Mouse (Mus musculus): ENCODE data around the gene Grk4. TPM values are rescaled to one million over a fixed set of nuclear protein-coding genes. Genes with fewer than 3 reads are reported as not detected.
A peak's percentile ranks its signal among the peaks of the same experiment; 100 is the strongest.

Gene Grk4
- polyA plus RNA-seq, 1 experiment = 2.3 TPM

GRCm38 (mm10) chr5:34714816-34715215 lies 54.6 kb downstream of the Grk4 start:
- no peak for TF ChIP-seq POLR2A (IDR thresholded peaks at IDR 0.05; ENCODE audit: borderline replicate concordance, extremely low read depth, insufficient read depth, insufficient read length, poor library complexity, severe bottlenecking)
- no peak for TF ChIP-seq CTCF (IDR thresholded peaks at IDR 0.05; ENCODE audit: borderline replicate concordance, extremely low read depth, insufficient read depth, insufficient read length)
- no peak for DNase-seq (ENCODE audit: low read depth)

GRCm38 (mm10) chr5:34729141-34729540 lies 69.0 kb downstream of the Grk4 start:
- no peak for TF ChIP-seq CTCF (IDR thresholded peaks at IDR 0.05; ENCODE audit: borderline replicate concordance, extremely low read depth, insufficient read depth, insufficient read length)
- TF ChIP-seq POLR2A (IDR thresholded peaks at IDR 0.05; ENCODE audit: borderline replicate concordance, extremely low read depth, insufficient read depth, insufficient read length, poor library complexity, severe bottlenecking) = no peak
- peak; percentile 55 for DNase-seq (ENCODE audit: low read depth)

DNA sequence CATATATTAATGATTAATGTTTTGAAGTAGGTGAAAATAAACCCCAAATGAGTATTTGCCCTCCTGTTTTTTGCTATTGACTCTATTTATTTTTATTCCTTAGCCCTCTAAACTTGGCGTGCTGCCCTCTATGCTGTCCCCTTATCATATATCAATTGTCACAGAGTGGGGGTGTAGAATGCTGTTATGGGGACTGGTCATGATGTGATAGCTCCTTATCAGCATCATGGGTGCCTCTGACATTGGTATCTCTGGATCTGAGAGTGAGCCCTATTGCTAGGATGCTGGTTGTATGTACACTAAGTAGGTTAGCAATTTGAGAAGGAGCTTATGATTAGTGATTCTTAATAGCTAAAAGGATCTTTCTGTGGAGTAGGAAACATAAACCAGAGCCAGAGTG lies 70.1 kb downstream of the Grk4 start:
- TF ChIP-seq CTCF (IDR thresholded peaks at IDR 0.05; ENCODE audit: borderline replicate concordance, extremely low read depth, insufficient read depth, insufficient read length) = no peak
- TF ChIP-seq POLR2A (IDR thresholded peaks at IDR 0.05; ENCODE audit: borderline replicate concordance, extremely low read depth, insufficient read depth, insufficient read length, poor library complexity, severe bottlenecking) = no peak
- no peak for DNase-seq (ENCODE audit: low read depth)

DNA sequence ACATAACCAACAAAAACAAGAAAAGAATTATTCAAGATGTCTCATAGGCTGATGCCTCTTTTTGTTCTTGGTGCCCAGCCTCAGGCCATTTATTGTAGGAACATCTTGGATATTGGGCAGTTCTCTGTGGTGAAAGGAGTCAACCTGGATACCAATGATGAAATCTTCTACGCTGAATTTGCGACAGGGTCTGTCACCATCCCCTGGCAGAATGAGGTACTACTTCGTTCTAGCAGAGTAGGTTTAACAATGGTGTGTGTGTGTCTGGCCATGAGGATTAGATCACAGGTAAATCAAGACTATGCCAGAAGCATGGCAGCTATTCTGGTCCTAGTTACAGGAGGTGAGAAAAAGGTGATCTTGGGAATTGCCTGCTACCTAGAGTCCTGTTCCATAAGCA lies 91.3 kb downstream of the Grk4 start:
- TF ChIP-seq CTCF (IDR thresholded peaks at IDR 0.05; ENCODE audit: borderline replicate concordance, extremely low read depth, insufficient read depth, insufficient read length) (0 out of 2 replicates have a peak, but pooled peaks have one; percentile 2), POLR2A (IDR thresholded peaks at IDR 0.05; ENCODE audit: borderline replicate concordance, extremely low read depth, insufficient read depth, insufficient read length, poor library complexity, severe bottlenecking) (no peak)
- DNase-seq (ENCODE audit: low read depth) = no peak

- no peak for TF ChIP-seq POLR2A (IDR thresholded peaks at IDR 0.05; ENCODE audit: borderline replicate concordance, extremely low read depth, insufficient read depth, insufficient read length, poor library complexity, severe bottlenecking)
- no peak for DNase-seq (ENCODE audit: low read depth)
Observed at GRCm38 (mm10) chr5:34758762-34759161, 98.6 kb downstream of the Grk4 start.

- no peak for DNase-seq (ENCODE audit: low read depth)
Observed at GRCm38 (mm10) chr5:34760850-34761508, 100.8 kb downstream of the Grk4 start.

GRCm38 (mm10) chr5:34761509-34761908 lies 101.3 kb downstream of the Grk4 start, which contains the start of gene Htt:
Gene Htt (plus strand): TSS chr5:34761740.
- DNase-seq (ENCODE audit: low read depth) = peak; percentile 99

More at GRCm38 (mm10) chr5:34760850-34761508, 100.8 kb downstream of the Grk4 start:
- TF ChIP-seq CTCF (IDR thresholded peaks at IDR 0.05; ENCODE audit: borderline replicate concordance, extremely low read depth, insufficient read depth, insufficient read length) (no peak), POLR2A (IDR thresholded peaks at IDR 0.05; ENCODE audit: borderline replicate concordance, extremely low read depth, insufficient read depth, insufficient read length, poor library complexity, severe bottlenecking) (no peak)

GRCm38 (mm10) chr5:34761934-34762611 lies 101.9 kb downstream of the Grk4 start:
- peak; percentile 57 for DNase-seq (ENCODE audit: low read depth)
- TF ChIP-seq CTCF (IDR thresholded peaks at IDR 0.05; ENCODE audit: borderline replicate concordance, extremely low read depth, insufficient read depth, insufficient read length) = no peak
- no peak for TF ChIP-seq POLR2A (IDR thresholded peaks at IDR 0.05; ENCODE audit: borderline replicate concordance, extremely low read depth, insufficient read depth, insufficient read length, poor library complexity, severe bottlenecking)

More at GRCm38 (mm10) chr5:34761509-34761908, 101.3 kb downstream of the Grk4 start, which contains the start of gene Htt:
- TF ChIP-seq POLR2A (IDR thresholded peaks at IDR 0.05; ENCODE audit: borderline replicate concordance, extremely low read depth, insufficient read depth, insufficient read length, poor library complexity, severe bottlenecking) (peak; percentile 92), CTCF (IDR thresholded peaks at IDR 0.05; ENCODE audit: borderline replicate concordance, extremely low read depth, insufficient read depth, insufficient read length) (no peak)

GRCm38 (mm10) chr5:34771818-34772217 lies 111.6 kb downstream of the Grk4 start:
- no peak for DNase-seq (ENCODE audit: low read depth)
- TF ChIP-seq CTCF (IDR thresholded peaks at IDR 0.05; ENCODE audit: borderline replicate concordance, extremely low read depth, insufficient read depth, insufficient read length) (no peak), POLR2A (IDR thresholded peaks at IDR 0.05; ENCODE audit: borderline replicate concordance, extremely low read depth, insufficient read depth, insufficient read length, poor library complexity, severe bottlenecking) (no peak)

- DNase-seq (ENCODE audit: low read depth) = no peak
- TF ChIP-seq POLR2A (IDR thresholded peaks at IDR 0.05; ENCODE audit: borderline replicate concordance, extremely low read depth, insufficient read depth, insufficient read length, poor library complexity, severe bottlenecking) (no peak), CTCF (IDR thresholded peaks at IDR 0.05; ENCODE audit: borderline replicate concordance, extremely low read depth, insufficient read depth, insufficient read length) (no peak)
Observed at GRCm38 (mm10) chr5:34772696-34773245, 112.6 kb downstream of the Grk4 start.

GRCm38 (mm10) chr5:34773392-34773791 lies 113.2 kb downstream of the Grk4 start:
- TF ChIP-seq CTCF (IDR thresholded peaks at IDR 0.05; ENCODE audit: borderline replicate concordance, extremely low read depth, insufficient read depth, insufficient read length) (no peak), POLR2A (IDR thresholded peaks at IDR 0.05; ENCODE audit: borderline replicate concordance, extremely low read depth, insufficient read depth, insufficient read length, poor library complexity, severe bottlenecking) (no peak)

More at GRCm38 (mm10) chr5:34773392-34773791, 113.2 kb downstream of the Grk4 start:
- DNase-seq (ENCODE audit: low read depth) = no peak

All from brain, embryonic 14.5 days (tissue).